Mouse (Mus musculus): Measurements from ENCODE around the gene Rptor. TPM values are rescaled to one million over a fixed set of nuclear protein-coding genes. Genes with fewer than 3 reads are reported as not detected.

The Rptor gene
- polyA plus RNA-seq, 2 experiments = 3.7 to 5.8 TPM

DNA sequence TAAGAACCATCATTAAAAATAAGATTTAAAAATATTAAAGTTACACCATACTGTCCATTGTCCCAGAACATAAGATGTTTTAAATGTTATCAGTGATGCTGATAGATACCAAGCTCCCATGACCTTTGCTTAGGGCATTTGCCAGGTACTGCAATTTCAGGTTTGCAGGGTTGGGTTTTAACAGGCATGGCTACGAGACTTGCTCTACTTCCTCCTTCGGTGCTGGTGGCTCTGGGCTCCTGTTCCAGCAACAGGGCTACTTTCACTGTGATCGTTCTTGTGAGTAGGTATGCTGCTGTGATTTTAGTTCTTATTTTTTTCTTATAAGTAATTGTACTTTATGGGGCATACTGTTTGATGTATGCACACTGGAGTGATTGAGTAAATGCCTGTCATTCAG, 26.4 kb downstream of the Rptor start:
- H3K27me3 ChIP-seq (ENCODE audit: control insufficient read depth, insufficient read depth, low read length) = no peaks in the 10 kb centered on the region
- no peak overlapping the region for H3K27ac ChIP-seq
- H3K4me2 ChIP-seq (ENCODE audit: low read depth) = no peak overlapping the region
- no peak overlapping the region for H3K9ac ChIP-seq (replicated peaks)
- TF ChIP-seq CTCF (IDR thresholded peaks at IDR 0.05; ENCODE audit: low read depth) (no peak), EP300 (IDR thresholded peaks at IDR 0.05; ENCODE audit: low read depth) (no peak)
- no peak for DNase-seq (ENCODE audit: low read depth in 3 of 3, low spot score in 3 of 3)
- ATAC-seq (ENCODE audit: insufficient read depth) = no peak
- 45% methylated on average over 3 of the region's 3 CpGs for WGBS (ENCODE audit: insufficient replicate concordance)
- peaks cover 0 to under 1% of the 10 kb centered on the region in 2 experiments; a peak in 1 of 4 replicates for H3K4me1 ChIP-seq (replicated peaks; ENCODE audit: control insufficient read depth in 2 of 2, insufficient read depth in 2 of 2, low read length in 1 of 2)
- no peak overlapping the region for H3K4me3 ChIP-seq (ENCODE audit: insufficient read depth in 1 of 2, low read depth in 2 of 2, low read length in 2 of 2)
- H3K9me3 ChIP-seq (ENCODE audit: control insufficient read depth, low read length) = no peaks in the 10 kb centered on the region
- H3K36me3 ChIP-seq (replicated peaks; ENCODE audit: control insufficient read depth, insufficient read depth, low read depth) = no peaks in the 10 kb centered on the region

DNA sequence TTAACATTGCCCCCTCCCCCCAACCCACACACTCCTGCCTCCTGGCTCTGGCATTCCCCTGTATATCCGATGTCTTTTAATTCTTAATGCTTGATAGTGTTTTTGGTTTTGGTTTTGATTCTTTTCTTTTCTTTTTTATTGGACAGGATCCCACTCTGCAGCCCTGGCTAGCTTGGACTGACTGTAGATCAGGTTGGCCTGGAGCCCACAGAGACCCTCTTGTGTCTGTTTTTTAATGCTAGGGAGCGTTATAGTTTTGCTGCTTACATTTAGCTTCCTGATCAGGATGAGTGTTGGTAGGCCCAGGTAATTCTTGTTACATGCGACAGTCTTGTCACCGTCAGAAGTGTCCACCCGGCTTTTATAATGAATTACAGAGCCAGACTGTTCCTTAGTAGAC, 27.6 kb downstream of the Rptor start:
- no peak overlapping the region for H3K9ac ChIP-seq (replicated peaks)
- TF ChIP-seq CTCF (IDR thresholded peaks at IDR 0.05; ENCODE audit: low read depth) (no peak), EP300 (IDR thresholded peaks at IDR 0.05; ENCODE audit: low read depth) (no peak)
- 76% methylated on average over 5 of the region's 5 CpGs for WGBS (ENCODE audit: insufficient replicate concordance)
- H3K4me2 ChIP-seq (ENCODE audit: low read depth) = no peak overlapping the region
- no peak overlapping the region for H3K4me3 ChIP-seq (ENCODE audit: insufficient read depth in 1 of 2, low read depth in 2 of 2, low read length in 2 of 2)
- DNase-seq (ENCODE audit: low read depth in 3 of 3, low spot score in 3 of 3) = no peak
- H3K9me3 ChIP-seq (ENCODE audit: control insufficient read depth, low read length) = no peaks in the 10 kb centered on the region
- H3K36me3 ChIP-seq (replicated peaks; ENCODE audit: control insufficient read depth, insufficient read depth, low read depth) = no peaks in the 10 kb centered on the region
- ATAC-seq (ENCODE audit: insufficient read depth) = no peak
- H3K27ac ChIP-seq = no peak overlapping the region
- H3K4me1 ChIP-seq (replicated peaks; ENCODE audit: control insufficient read depth in 2 of 2, insufficient read depth in 2 of 2, low read length in 1 of 2) = no peaks in the 10 kb centered on the region
- no peaks in the 10 kb centered on the region for H3K27me3 ChIP-seq (ENCODE audit: control insufficient read depth, insufficient read depth, low read length)

DNA sequence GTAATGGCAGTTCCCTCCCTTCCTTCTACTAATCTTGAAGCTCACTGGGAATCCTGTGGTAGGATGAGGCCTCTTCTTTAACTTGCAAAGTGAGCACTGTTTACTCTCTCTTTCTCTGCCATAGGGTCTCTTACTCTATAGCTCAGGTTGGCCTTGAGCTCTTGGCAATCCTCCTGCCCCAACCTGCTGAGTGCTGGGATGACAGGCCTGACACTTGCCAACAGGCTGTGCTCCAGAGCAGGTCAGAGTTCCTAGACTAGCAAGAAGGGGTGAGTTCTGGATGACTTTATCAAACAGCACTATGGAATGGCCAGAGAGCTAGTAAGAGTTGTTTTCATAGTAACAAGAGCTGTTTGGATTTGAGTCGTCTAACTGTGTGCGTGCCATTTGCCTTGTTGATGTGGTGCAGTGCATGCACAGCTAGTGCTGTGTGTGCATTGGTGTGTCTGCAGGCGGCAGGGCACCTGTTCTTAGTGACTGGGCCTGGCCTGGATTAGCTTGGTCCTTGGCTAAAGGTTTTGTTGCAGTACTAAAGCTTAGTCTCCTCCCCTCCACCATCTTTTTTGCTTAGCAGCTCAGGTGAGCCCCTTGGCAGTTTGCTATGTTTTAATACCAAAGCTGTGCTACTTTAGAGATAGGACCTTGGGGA, 28.6 kb downstream of the Rptor start:
- WGBS (ENCODE audit: insufficient replicate concordance) = 75% methylated on average over 3 of the region's 3 CpGs
- no peak overlapping the region for H3K4me2 ChIP-seq (ENCODE audit: low read depth)
- H3K4me3 ChIP-seq (ENCODE audit: insufficient read depth in 1 of 2, low read depth in 2 of 2, low read length in 2 of 2) = no peak overlapping the region
- TF ChIP-seq EP300 (IDR thresholded peaks at IDR 0.05; ENCODE audit: low read depth) (no peak), CTCF (IDR thresholded peaks at IDR 0.05; ENCODE audit: low read depth) (no peak)
- H3K27me3 ChIP-seq (ENCODE audit: control insufficient read depth, insufficient read depth, low read length) = no peaks in the 10 kb centered on the region
- no peaks in the 10 kb centered on the region for H3K9me3 ChIP-seq (ENCODE audit: control insufficient read depth, low read length)
- DNase-seq (ENCODE audit: low read depth in 3 of 3, low spot score in 3 of 3) = no peak
- H3K27ac ChIP-seq = no peak overlapping the region
- no peak for ATAC-seq (ENCODE audit: insufficient read depth)
- H3K4me1 ChIP-seq (replicated peaks; ENCODE audit: control insufficient read depth in 2 of 2, insufficient read depth in 2 of 2, low read length in 1 of 2) = no peaks in the 10 kb centered on the region
- no peaks in the 10 kb centered on the region for H3K36me3 ChIP-seq (replicated peaks; ENCODE audit: control insufficient read depth, insufficient read depth, low read depth)
- no peak overlapping the region for H3K9ac ChIP-seq (replicated peaks)

DNA sequence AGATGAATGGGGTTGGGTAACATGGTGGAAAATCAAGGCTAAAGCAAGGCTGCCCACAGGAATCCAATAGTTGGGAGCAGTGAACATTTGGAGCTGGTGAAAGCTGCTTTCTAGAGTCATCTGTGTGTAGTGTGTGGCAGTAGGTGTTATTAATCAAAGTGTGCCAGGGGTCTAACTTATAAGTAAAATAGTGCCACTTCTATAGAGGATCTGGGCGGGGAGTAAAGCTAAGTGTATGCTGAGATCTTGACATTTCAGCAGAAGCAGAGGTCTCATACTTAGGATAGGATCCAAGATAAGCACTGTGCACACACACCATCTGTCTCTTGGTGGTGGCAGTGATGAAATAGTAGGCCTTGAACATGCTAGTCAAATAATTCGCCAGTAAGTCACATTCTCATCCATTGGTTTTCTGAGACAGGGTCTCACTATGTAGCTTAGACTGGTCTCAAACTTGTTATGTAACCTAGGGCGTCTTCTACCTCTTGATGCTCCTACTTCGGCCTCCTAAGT, 33.7 kb downstream of the Rptor start:
- no peak for TF ChIP-seq CTCF (IDR thresholded peaks at IDR 0.05; ENCODE audit: low read depth)
- TF ChIP-seq EP300 (IDR thresholded peaks at IDR 0.05; ENCODE audit: low read depth) = no peak
- no peaks in the 10 kb centered on the region for H3K36me3 ChIP-seq (replicated peaks; ENCODE audit: control insufficient read depth, insufficient read depth, low read depth)
- no peak overlapping the region for H3K9ac ChIP-seq (replicated peaks)
- no peaks in the 10 kb centered on the region for H3K27me3 ChIP-seq (ENCODE audit: control insufficient read depth, insufficient read depth, low read length)
- H3K4me1 ChIP-seq (replicated peaks; ENCODE audit: control insufficient read depth in 2 of 2, insufficient read depth in 2 of 2, low read length in 1 of 2) = no peaks in the 10 kb centered on the region
- ATAC-seq (ENCODE audit: insufficient read depth) (no peak), DNase-seq (ENCODE audit: low read depth in 3 of 3, low spot score in 3 of 3) (no peak)
- 59% methylated on average over 4 of the region's 4 CpGs for WGBS (ENCODE audit: insufficient replicate concordance)
- H3K4me3 ChIP-seq (ENCODE audit: insufficient read depth in 1 of 2, low read depth in 2 of 2, low read length in 2 of 2) = no peak overlapping the region
- no peaks in the 10 kb centered on the region for H3K9me3 ChIP-seq (ENCODE audit: control insufficient read depth, low read length)
- no peak overlapping the region for H3K27ac ChIP-seq
- no peak overlapping the region for H3K4me2 ChIP-seq (ENCODE audit: low read depth)

DNA sequence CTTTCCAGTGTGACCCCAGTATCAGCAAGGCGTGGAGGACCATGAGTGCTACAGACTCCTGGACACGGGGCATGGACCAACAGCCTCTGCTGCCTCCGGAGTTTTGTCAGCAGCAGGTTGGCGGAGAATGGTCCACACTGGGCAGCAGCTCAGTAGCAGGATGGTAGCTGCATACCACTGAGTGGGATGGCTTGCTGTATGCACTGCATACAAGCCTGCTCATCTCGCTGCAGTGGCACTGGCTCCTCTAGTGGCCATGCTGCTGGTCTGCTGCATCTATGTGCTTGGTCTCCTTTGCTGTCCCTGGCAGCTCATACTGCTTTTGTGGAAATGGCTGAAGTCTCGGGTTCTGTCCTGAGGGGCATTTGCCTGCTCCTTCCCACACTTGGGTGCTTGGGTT, 34.8 kb downstream of the Rptor start:
- no peak overlapping the region for H3K4me3 ChIP-seq (ENCODE audit: insufficient read depth in 1 of 2, low read depth in 2 of 2, low read length in 2 of 2)
- DNase-seq (ENCODE audit: low read depth in 3 of 3, low spot score in 3 of 3) (no peak), ATAC-seq (ENCODE audit: insufficient read depth) (no peak)
- WGBS (ENCODE audit: insufficient replicate concordance) = 75% methylated on average over 6 of the region's 6 CpGs
- no peak overlapping the region for H3K9ac ChIP-seq (replicated peaks)
- no peak overlapping the region for H3K27ac ChIP-seq
- no peaks in the 10 kb centered on the region for H3K36me3 ChIP-seq (replicated peaks; ENCODE audit: control insufficient read depth, insufficient read depth, low read depth)
- TF ChIP-seq EP300 (IDR thresholded peaks at IDR 0.05; ENCODE audit: low read depth) = no peak
- peak; percentile 55 for TF ChIP-seq CTCF (IDR thresholded peaks at IDR 0.05; ENCODE audit: low read depth)
- H3K4me1 ChIP-seq (replicated peaks; ENCODE audit: control insufficient read depth in 2 of 2, insufficient read depth in 2 of 2, low read length in 1 of 2) = no peaks in the 10 kb centered on the region
- no peaks in the 10 kb centered on the region for H3K9me3 ChIP-seq (ENCODE audit: control insufficient read depth, low read length)
- no peak overlapping the region for H3K4me2 ChIP-seq (ENCODE audit: low read depth)
- no peaks in the 10 kb centered on the region for H3K27me3 ChIP-seq (ENCODE audit: control insufficient read depth, insufficient read depth, low read length)
